Mouse (Mus musculus): Measurements from ENCODE around the gene Blm. TPM values are rescaled to one million over a fixed set of nuclear protein-coding genes. Genes with fewer than 3 reads are reported as not detected.

Blm gene
- polyA plus RNA-seq, 2 experiments from 2014 or later: 7.6 to 8.5 TPM

- ATAC-seq: no peak
Measured at GRCm38 (mm10) chr7:80457831-80458343, 77.0 kb downstream of the Blm start.

- no peak for ATAC-seq
Measured at GRCm38 (mm10) chr7:80457241-80457640, 77.7 kb downstream of the Blm start.

- ATAC-seq: no peak
Measured at GRCm38 (mm10) chr7:80456327-80456726, 78.6 kb downstream of the Blm start.

- no peak for ATAC-seq
Measured at GRCm38 (mm10) chr7:80455505-80456160, 79.3 kb downstream of the Blm start.

- no peak for ATAC-seq
Measured at GRCm38 (mm10) chr7:80454786-80455185, 80.1 kb downstream of the Blm start.

GRCm38 (mm10) chr7:80453997-80454396, 80.9 kb downstream of the Blm start:
- ATAC-seq: no peak

- ATAC-seq: no peak
Measured at GRCm38 (mm10) chr7:80453121-80453520, 81.8 kb downstream of the Blm start.

GRCm38 (mm10) chr7:80452241-80452640, 82.7 kb downstream of the Blm start:
- no peak for ATAC-seq

- no peak for ATAC-seq
Measured at GRCm38 (mm10) chr7:80451550-80452232, 83.2 kb downstream of the Blm start.

GRCm38 (mm10) chr7:80450354-80450753, 84.6 kb downstream of the Blm start:
- ATAC-seq: no peak

GRCm38 (mm10) chr7:80449620-80450091, 85.3 kb downstream of the Blm start:
- peak; percentile 87 for ATAC-seq

- no peak for ATAC-seq
Measured at GRCm38 (mm10) chr7:80447336-80447735, 87.6 kb downstream of the Blm start.

- no peak for ATAC-seq
Measured at GRCm38 (mm10) chr7:80446221-80446878, 88.6 kb downstream of the Blm start.

GRCm38 (mm10) chr7:80445492-80445891, 89.4 kb downstream of the Blm start:
- no peak for ATAC-seq

GRCm38 (mm10) chr7:80444401-80445249, 90.3 kb downstream of the Blm start:
- ATAC-seq: no peak

- no peak for ATAC-seq
Measured at GRCm38 (mm10) chr7:80443124-80443523, 91.8 kb downstream of the Blm start.

- no peak for ATAC-seq
Measured at GRCm38 (mm10) chr7:80441986-80442904, 92.7 kb downstream of the Blm start.

- ATAC-seq: no peak
Measured at GRCm38 (mm10) chr7:80440685-80441084, 94.2 kb downstream of the Blm start.

- no peak for ATAC-seq
Measured at GRCm38 (mm10) chr7:80439789-80440488, 95.0 kb downstream of the Blm start.

- no peak for ATAC-seq
Measured at GRCm38 (mm10) chr7:80439032-80439760, 95.7 kb downstream of the Blm start.
